Mouse (Mus musculus): Measurements from ENCODE around the gene Fbxw7.

GRCm38 (mm10) chr3:84952585-84953187 lies 137.6 kb downstream of the Fbxw7 start:
- TF ChIP-seq CHD2 (IDR thresholded peaks at IDR 0.05; ENCODE audit: low read depth, low read length) (no peak), HCFC1 (IDR thresholded peaks at IDR 0.05; ENCODE audit: borderline replicate concordance, insufficient read depth, low read length) (no peak)
